Mouse (Mus musculus) hindbrain, embryonic 11.5 days (tissue): Measurements from ENCODE around the gene Ms4a4a. TPM values are rescaled to one million over a fixed set of nuclear protein-coding genes. Genes with fewer than 3 reads are reported as not detected.

Source experiments
- ATAC-seq: fragments of 200-750 bp; cut with Nextera tagmentation; 2 replicates; pipeline ENCODE4 v1.8.0; 2017; ENCODE audit warnings: mild to moderate bottlenecking, moderate TSS enrichment, moderate library complexity; ENCODE audit not compliant: low FRiP score
- DNase-seq: peaks from one replicate; pipeline ENCODE4 v3.0.0-alpha.2; 2015; ENCODE audit warnings: low spot score
- H3K27ac ChIP-seq: fragments of 300-500 bp; sonication (generic); 2 replicates; pipeline ENCODE4 v1.5.1; 2014; ENCODE audit warnings: mild to moderate bottlenecking, low read depth, low read length
- H3K27me3 ChIP-seq: fragments of 300-500 bp; sonication (generic); 2 replicates; pipeline ENCODE4 v1.6.1; 2014; ENCODE audit warnings: mild to moderate bottlenecking, low read length, moderate library complexity, mixed read lengths; ENCODE audit not compliant: control insufficient read depth, insufficient read depth
- H3K36me3 ChIP-seq: fragments of 300-500 bp; sonication (generic); 2 replicates; pipeline ENCODE4 v1.6.1; 2014; ENCODE audit warnings: mild to moderate bottlenecking, low read length, moderate library complexity, mixed read lengths; ENCODE audit not compliant: control insufficient read depth, insufficient read depth
- H3K4me1 ChIP-seq: fragments of 300-500 bp; sonication (generic); replicated peaks from 2 replicates; pipeline ENCODE4 v1.6.1; 2014; ENCODE audit warnings: low read length, mixed read lengths; ENCODE audit not compliant: control insufficient read depth, insufficient read depth
- H3K4me2 ChIP-seq: fragments of 300-500 bp; sonication (generic); replicated peaks from 2 replicates; pipeline ENCODE4 v1.6.1; 2014; ENCODE audit warnings: mild to moderate bottlenecking, low read depth, low read length
- H3K4me3 ChIP-seq: fragments of 300-500 bp; sonication (generic); 2 replicates; pipeline ENCODE4 v1.5.1; 2014; ENCODE audit warnings: low read depth, low read length
- H3K9ac ChIP-seq: fragments of 300-500 bp; sonication (generic); 2 replicates; pipeline ENCODE4 v1.6.1; 2014; ENCODE audit warnings: low read depth, low read length
- H3K9me3 ChIP-seq: fragments of 300-500 bp; sonication (generic); 2 replicates; pipeline ENCODE4 v1.6.1; 2016; ENCODE audit warnings: low read length; ENCODE audit not compliant: control insufficient read depth
- WGBS: fragments of 180-500 bp; shearing (Covaris S2); extraction: QIAGEN DNeasy Blood & Tissue Kit; methylation state at CpG from one replicate; pipeline ENCODE4 v1.1.7; 2014; 5-methylcytosine and 5-hydroxymethylcytosine counted together
- polyA plus RNA-seq: library from polyadenylated mRNA; unstranded; fragments of >200 nt; fragmentation: Nextera tagmentation; extraction: Ambion mirVana; gene quantifications from 2 replicates; pipeline ENCODE4 v1.2.1, GENCODE M21; 2014

Gene Ms4a4a
- polyA plus RNA-seq, 1 experiment from 2014 or later, result 2.8 TPM

- H3K9me3 ChIP-seq, result no peaks in the 10 kb centered on the region
- no peak overlapping the region for H3K4me2 ChIP-seq
- H3K4me3 ChIP-seq, result no peak overlapping the region
- H3K4me1 ChIP-seq, result no peaks in the 10 kb centered on the region
- no peaks in the 10 kb centered on the region for H3K27me3 ChIP-seq
- no peaks in the 10 kb centered on the region for H3K36me3 ChIP-seq
- H3K9ac ChIP-seq, result no peak overlapping the region
- 84% methylated on average over 3 of the region's 3 CpGs for WGBS
- DNase-seq (no peak), ATAC-seq (no peak)
- H3K27ac ChIP-seq, result no peak overlapping the region
Measured at GRCm38 (mm10) chr19:11368310-11368709, 7.0 kb upstream of the Ms4a4a start.

GRCm38 (mm10) chr19:11371181-11371580, 4.1 kb upstream of the Ms4a4a start:
- Histone ChIP-seq H3K27ac (no peak overlapping the region), H3K4me3 (no peak overlapping the region), H3K9ac (no peak overlapping the region), H3K27me3 (no peaks in the 10 kb centered on the region), H3K9me3 (no peaks in the 10 kb centered on the region), H3K4me1 (no peaks in the 10 kb centered on the region), H3K36me3 (no peaks in the 10 kb centered on the region), H3K4me2 (no peak overlapping the region)
- DNase-seq, result no peak
- no peak for ATAC-seq

GRCm38 (mm10) chr19:11376399-11376798, 1.1 kb downstream of the Ms4a4a start:
- Histone ChIP-seq H3K4me3 (no peak overlapping the region), H3K4me2 (no peak overlapping the region), H3K27ac (no peak overlapping the region), H3K27me3 (no peaks in the 10 kb centered on the region), H3K4me1 (no peaks in the 10 kb centered on the region), H3K9me3 (no peaks in the 10 kb centered on the region), H3K9ac (no peak overlapping the region), H3K36me3 (no peaks in the 10 kb centered on the region)
- DNase-seq (no peak), ATAC-seq (no peak)
- WGBS, result 78% methylated on average over 2 of the region's 2 CpGs

GRCm38 (mm10) chr19:11387109-11387508, 11.8 kb downstream of the Ms4a4a start:
- ATAC-seq (no peak), DNase-seq (no peak)
- no peak overlapping the region for H3K9ac ChIP-seq
- 85% methylated on average over 2 of the region's 2 CpGs for WGBS
- H3K4me1 ChIP-seq, result no peaks in the 10 kb centered on the region
- no peaks in the 10 kb centered on the region for H3K9me3 ChIP-seq
- no peak overlapping the region for H3K4me3 ChIP-seq
- H3K4me2 ChIP-seq, result no peak overlapping the region
- no peaks in the 10 kb centered on the region for H3K27me3 ChIP-seq
- no peaks in the 10 kb centered on the region for H3K36me3 ChIP-seq
- no peak overlapping the region for H3K27ac ChIP-seq

GRCm38 (mm10) chr19:11387685-11388084, 12.4 kb downstream of the Ms4a4a start:
- Histone ChIP-seq H3K4me1 (no peaks in the 10 kb centered on the region), H3K27ac (no peak overlapping the region), H3K4me3 (no peak overlapping the region), H3K36me3 (no peaks in the 10 kb centered on the region), H3K27me3 (no peaks in the 10 kb centered on the region), H3K4me2 (no peak overlapping the region), H3K9ac (no peak overlapping the region), H3K9me3 (no peaks in the 10 kb centered on the region)
- ATAC-seq (no peak), DNase-seq (no peak)
- 82% methylated on average over 4 of the region's 4 CpGs for WGBS

GRCm38 (mm10) chr19:11388949-11389348, 13.6 kb downstream of the Ms4a4a start:
- no peak for ATAC-seq

GRCm38 (mm10) chr19:11395769-11396168, 20.4 kb downstream of the Ms4a4a start:
- Histone ChIP-seq H3K4me3 (no peak overlapping the region), H3K9ac (no peak overlapping the region), H3K9me3 (no peaks in the 10 kb centered on the region), H3K4me1 (no peaks in the 10 kb centered on the region), H3K27me3 (no peaks in the 10 kb centered on the region), H3K4me2 (no peak overlapping the region), H3K36me3 (no peaks in the 10 kb centered on the region), H3K27ac (no peak overlapping the region)
- DNase-seq (no peak), ATAC-seq (no peak)

More at GRCm38 (mm10) chr19:11388949-11389348, 13.6 kb downstream of the Ms4a4a start:
- no peaks in the 10 kb centered on the region for H3K27me3 ChIP-seq
- H3K9ac ChIP-seq, result no peak overlapping the region
- WGBS, result 78% methylated on average over 2 of the region's 2 CpGs
- H3K4me3 ChIP-seq, result no peak overlapping the region
- H3K36me3 ChIP-seq, result no peaks in the 10 kb centered on the region
- DNase-seq, result no peak
- no peaks in the 10 kb centered on the region for H3K4me1 ChIP-seq
- H3K4me2 ChIP-seq, result no peak overlapping the region
- H3K9me3 ChIP-seq, result no peaks in the 10 kb centered on the region
- H3K27ac ChIP-seq, result no peak overlapping the region

- no peak for DNase-seq
- 90% methylated on average over 3 of the region's 3 CpGs for WGBS
- Histone ChIP-seq H3K4me2 (no peak within 1 kb of the TSS), H3K27ac (no peak within 1 kb of the TSS), H3K36me3 (no peaks in the 10 kb centered on the region), H3K4me3 (no peak within 1 kb of the TSS), H3K4me1 (no peaks in the 10 kb centered on the region), H3K27me3 (no peaks in the 10 kb centered on the region), H3K9me3 (no peaks in the 10 kb centered on the region), H3K9ac (no peak within 1 kb of the TSS)
- no peak for ATAC-seq
Measured at GRCm38 (mm10) chr19:11404527-11404926, 29.2 kb downstream of the Ms4a4a start, which contains the start of gene Ms4a4c. Ms4a4c (plus strand) TSS chr19:11404770.

- Histone ChIP-seq H3K36me3 (no peaks in the 10 kb centered on the region), H3K9me3 (no peaks in the 10 kb centered on the region), H3K27me3 (no peaks in the 10 kb centered on the region), H3K4me1 (no peaks in the 10 kb centered on the region), H3K9ac (no peak overlapping the region), H3K4me2 (no peak overlapping the region), H3K27ac (no peak overlapping the region), H3K4me3 (no peak overlapping the region)
- no peak for ATAC-seq
- DNase-seq, result no peak
Measured at GRCm38 (mm10) chr19:11407428-11407827, 32.1 kb downstream of the Ms4a4a start.
